Mouse (Mus musculus) intestine, postnatal 0 days (tissue): ENCODE results near the gene Soga1. TPM values are rescaled to one million over a fixed set of nuclear protein-coding genes. Genes with fewer than 3 reads are reported as not detected.

Source experiments
- ATAC-seq: fragments of 200-750 bp; cut with Nextera tagmentation; 2 replicates; pipeline ENCODE4 v1.8.0; 2017; ENCODE audit warnings: mild to moderate bottlenecking, moderate TSS enrichment, moderate library complexity
- H3K27ac ChIP-seq: fragments of 300-500 bp; sonication (generic); 2 replicates; pipeline ENCODE4 v1.5.1; 2014; ENCODE audit warnings: mild to moderate bottlenecking, low read depth, low read length, moderate library complexity
- H3K27me3 ChIP-seq: fragments of 300-500 bp; sonication (generic); replicated peaks from 2 replicates; pipeline ENCODE4 v1.6.1; 2014; ENCODE audit warnings: low read length, mixed read lengths; ENCODE audit not compliant: control insufficient read depth, insufficient read depth
- H3K36me3 ChIP-seq: fragments of 300-500 bp; sonication (generic); 2 replicates; pipeline ENCODE4 v1.6.1; 2014; ENCODE audit warnings: mild to moderate bottlenecking, moderate library complexity; ENCODE audit not compliant: control insufficient read depth, insufficient read depth
- H3K4me1 ChIP-seq: fragments of 300-500 bp; sonication (generic); replicated peaks from 2 replicates; pipeline ENCODE4 v1.6.1; 2014; ENCODE audit warnings: antibody characterized with exemption, low read length, mixed read lengths; ENCODE audit not compliant: control insufficient read depth, insufficient read depth
- H3K4me2 ChIP-seq: fragments of 300-500 bp; sonication (generic); replicated peaks from 2 replicates; pipeline ENCODE4 v1.6.1; 2014; ENCODE audit warnings: low read depth, mild to moderate bottlenecking, moderate library complexity
- H3K4me3 ChIP-seq: fragments of 300-500 bp; sonication (generic); 2 replicates; pipeline ENCODE4 v1.5.1; 2014; ENCODE audit warnings: low read depth, low read length
- H3K9ac ChIP-seq: fragments of 300-500 bp; sonication (generic); 2 replicates; pipeline ENCODE4 v1.6.1; 2014; ENCODE audit warnings: mild to moderate bottlenecking, low read depth, low read length
- H3K9me3 ChIP-seq: fragments of 300-500 bp; sonication (generic); 2 replicates; pipeline ENCODE4 v1.6.1; 2016; ENCODE audit warnings: mixed run types; ENCODE audit not compliant: control insufficient read depth
- CTCF ChIP-seq: sonication (generic); IDR thresholded peaks from 2 replicates; pipeline ENCODE4 v1.5.1; 2016; ENCODE audit warnings: low read depth, mild to moderate bottlenecking, control low read depth, antibody characterized with exemption, moderate library complexity
- WGBS: fragments of 180-500 bp; shearing (Covaris S2); extraction: QIAGEN DNeasy Blood & Tissue Kit; methylation state at CpG from one replicate; pipeline ENCODE4 v1.1.7; 2014; 5-methylcytosine and 5-hydroxymethylcytosine counted together
- polyA plus RNA-seq: library from polyadenylated mRNA; unstranded; fragments of >200 nt; fragmentation: Nextera tagmentation; extraction: Ambion mirVana; gene quantifications from 2 replicates; pipeline ENCODE4 v1.2.1, GENCODE M21; 2015

The Soga1 gene
- polyA plus RNA-seq, 1 experiment from 2014 or later, result 0.90 TPM

GRCm38 (mm10) chr2:157055721-157056120 lies 23.3 kb downstream of the Soga1 start:
- H3K27ac ChIP-seq, result no peak overlapping the region

DNA sequence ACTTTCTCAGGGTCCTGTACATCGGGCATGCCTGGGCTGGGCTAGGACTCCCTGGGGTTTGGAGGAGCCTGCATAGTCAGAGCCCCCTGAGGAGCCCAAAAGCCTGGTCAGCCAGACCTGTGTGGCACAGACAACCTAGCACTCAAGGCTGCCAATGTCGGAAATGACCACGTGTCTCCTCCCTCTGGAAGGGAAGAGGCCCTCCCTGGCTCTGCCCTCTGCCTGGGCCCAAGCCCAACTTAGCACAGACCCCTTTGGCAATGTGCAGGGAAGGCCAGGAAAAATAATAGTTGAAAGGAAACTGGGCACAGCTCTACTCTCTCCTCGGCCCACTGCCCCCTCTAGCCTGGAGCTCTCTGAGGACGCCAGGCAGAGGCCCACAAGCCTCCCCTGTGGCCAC lies 24.2 kb downstream of the Soga1 start:
- Histone ChIP-seq H3K9ac (no peak overlapping the region), H3K4me2 (no peak overlapping the region), H3K9me3 (no peaks in the 10 kb centered on the region), H3K4me1 (no peaks in the 10 kb centered on the region; the same call in 1 of the 2 replicates), H3K27me3 (no peaks in the 10 kb centered on the region), H3K4me3 (no peak overlapping the region), H3K27ac (no peak overlapping the region), H3K36me3 (no peaks in the 10 kb centered on the region; the same call in 1 of the 2 replicates)
- no peak for ATAC-seq
- no peak for TF ChIP-seq CTCF
- 72% methylated on average over 5 of the region's 5 CpGs for WGBS

More at GRCm38 (mm10) chr2:157055721-157056120, 23.3 kb downstream of the Soga1 start:
- 96% methylated on average over 6 of the region's 6 CpGs for WGBS
- no peak overlapping the region for H3K4me3 ChIP-seq
- H3K27me3 ChIP-seq, result no peaks in the 10 kb centered on the region
- H3K4me2 ChIP-seq, result no peak overlapping the region
- H3K9me3 ChIP-seq, result no peaks in the 10 kb centered on the region
- H3K36me3 ChIP-seq, result no peaks in the 10 kb centered on the region; the same call in 1 of the 2 replicates
- no peak overlapping the region for H3K9ac ChIP-seq
- no peak for ATAC-seq
- H3K4me1 ChIP-seq, result no peaks in the 10 kb centered on the region; the same call in 1 of the 2 replicates
- TF ChIP-seq CTCF, result no peak

DNA sequence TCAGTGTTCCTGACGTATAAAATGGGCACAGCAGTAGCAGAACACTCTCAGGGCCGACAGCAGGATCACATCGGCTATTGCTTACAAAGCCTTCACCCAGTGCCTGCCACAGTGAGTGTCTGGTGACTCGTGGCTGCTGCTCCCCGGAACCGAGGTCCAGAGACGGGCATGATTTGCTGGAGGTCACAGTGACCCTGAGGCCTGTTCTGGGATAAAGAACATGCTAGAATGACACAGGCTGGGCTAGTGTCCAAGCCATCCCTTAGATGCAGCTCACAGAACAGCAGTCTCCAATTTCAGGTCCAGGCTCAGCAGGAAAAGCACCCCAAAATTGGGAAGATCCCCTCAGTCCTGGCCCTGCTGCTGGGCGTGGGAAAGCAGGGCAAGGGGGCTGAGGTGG lies 24.8 kb downstream of the Soga1 start:
- H3K27me3 ChIP-seq, result no peaks in the 10 kb centered on the region
- ATAC-seq, result no peak
- no peak overlapping the region for H3K9ac ChIP-seq
- H3K36me3 ChIP-seq, result no peaks in the 10 kb centered on the region; the same call in 1 of the 2 replicates
- no peaks in the 10 kb centered on the region; the same call in 1 of the 2 replicates for H3K4me1 ChIP-seq
- no peak overlapping the region for H3K4me3 ChIP-seq
- TF ChIP-seq CTCF, result no peak
- H3K9me3 ChIP-seq, result no peaks in the 10 kb centered on the region
- WGBS, result 89% methylated on average over 8 of the region's 8 CpGs
- no peak overlapping the region for H3K27ac ChIP-seq
- H3K4me2 ChIP-seq, result no peak overlapping the region

DNA sequence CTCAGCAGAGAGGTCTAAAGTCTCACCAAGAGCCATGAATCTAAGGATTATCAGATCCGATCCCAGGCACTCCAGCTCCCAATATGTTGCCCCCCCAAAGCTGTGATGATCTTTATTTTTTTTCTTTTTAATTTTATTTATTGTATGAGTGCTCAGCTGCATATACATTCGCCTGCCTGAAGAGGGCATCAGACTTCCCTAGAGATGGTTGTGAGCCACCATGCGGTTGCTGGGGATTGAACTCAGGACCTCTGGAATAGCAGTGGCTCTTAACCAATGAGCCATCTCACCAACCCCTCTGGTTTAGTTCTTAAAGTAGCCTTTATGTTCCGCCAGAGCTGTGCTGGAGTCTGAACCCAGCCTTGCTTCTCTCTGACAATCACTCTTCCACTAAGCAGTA lies 25.3 kb downstream of the Soga1 start:
- TF ChIP-seq CTCF, result peak; percentile 49
- no peak for ATAC-seq
- H3K4me2 ChIP-seq, result no peak overlapping the region
- no peaks in the 10 kb centered on the region for H3K9me3 ChIP-seq
- no peak overlapping the region for H3K27ac ChIP-seq
- H3K4me1 ChIP-seq, result no peaks in the 10 kb centered on the region; the same call in 1 of the 2 replicates
- no peaks in the 10 kb centered on the region; the same call in 1 of the 2 replicates for H3K36me3 ChIP-seq
- H3K4me3 ChIP-seq, result no peak overlapping the region
- no peaks in the 10 kb centered on the region for H3K27me3 ChIP-seq
- H3K9ac ChIP-seq, result no peak overlapping the region
- 79% methylated on average over 4 of the region's 4 CpGs for WGBS

- Histone ChIP-seq H3K4me3 (no peak overlapping the region), H3K27ac (no peak overlapping the region), H3K9ac (no peak overlapping the region), H3K27me3 (no peaks in the 10 kb centered on the region), H3K4me2 (no peak overlapping the region), H3K4me1 (no peaks in the 10 kb centered on the region; the same call in 1 of the 2 replicates), H3K9me3 (no peaks in the 10 kb centered on the region), H3K36me3 (no peaks in the 10 kb centered on the region; the same call in 1 of the 2 replicates)
- ATAC-seq, result no peak
- 95% methylated on average over 5 of the region's 5 CpGs for WGBS
- TF ChIP-seq CTCF, result no peak
Measured at GRCm38 (mm10) chr2:157053124-157053523, 25.9 kb downstream of the Soga1 start.

DNA sequence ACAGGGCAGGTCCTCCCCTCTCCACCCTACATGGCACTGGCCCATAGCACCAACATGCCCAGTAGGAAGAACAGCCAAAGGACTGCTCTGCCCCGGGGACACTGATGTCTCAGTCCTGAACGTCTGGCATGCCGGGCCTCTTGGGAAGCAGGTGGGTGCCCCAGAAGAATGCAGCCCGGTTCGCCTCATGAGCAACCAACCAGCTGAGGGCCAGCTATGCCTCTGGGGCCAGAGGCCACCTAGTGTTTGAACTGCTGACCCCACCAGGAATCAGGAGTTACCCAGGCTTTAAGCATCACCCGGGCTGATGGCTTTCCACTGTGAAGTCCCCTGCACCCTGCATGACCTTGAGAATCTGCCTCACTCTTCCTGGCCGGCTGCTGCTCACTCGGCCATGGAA lies 26.6 kb downstream of the Soga1 start:
- TF ChIP-seq CTCF, result no peak
- H3K36me3 ChIP-seq, result no peaks in the 10 kb centered on the region; the same call in 1 of the 2 replicates
- 84% methylated on average over 8 of the region's 8 CpGs for WGBS

GRCm38 (mm10) chr2:157049831-157050243 lies 29.2 kb downstream of the Soga1 start:
- Histone ChIP-seq H3K27ac (no peak overlapping the region), H3K27me3 (no peaks in the 10 kb centered on the region), H3K4me3 (no peak overlapping the region), H3K4me2 (no peak overlapping the region), H3K9me3 (no peaks in the 10 kb centered on the region), H3K4me1 (no peaks in the 10 kb centered on the region), H3K36me3 (peaks cover 12% of the 10 kb centered on the region; the same call in 1 of the 2 replicates), H3K9ac (no peak overlapping the region)
- 74% methylated on average over 8 of the region's 8 CpGs for WGBS
- no peak for TF ChIP-seq CTCF
- ATAC-seq, result no peak

More for the DNA sequence above, 26.6 kb downstream of the Soga1 start:
- H3K4me3 ChIP-seq, result no peak overlapping the region
- H3K4me1 ChIP-seq, result no peaks in the 10 kb centered on the region
- H3K9ac ChIP-seq, result no peak overlapping the region
- H3K4me2 ChIP-seq, result no peak overlapping the region
- no peaks in the 10 kb centered on the region for H3K27me3 ChIP-seq
- no peak overlapping the region for H3K27ac ChIP-seq
- ATAC-seq, result no peak
- H3K9me3 ChIP-seq, result no peaks in the 10 kb centered on the region
